ENCODE assay signal across 27 mouse cellular contexts in the genomic region with DNA sequence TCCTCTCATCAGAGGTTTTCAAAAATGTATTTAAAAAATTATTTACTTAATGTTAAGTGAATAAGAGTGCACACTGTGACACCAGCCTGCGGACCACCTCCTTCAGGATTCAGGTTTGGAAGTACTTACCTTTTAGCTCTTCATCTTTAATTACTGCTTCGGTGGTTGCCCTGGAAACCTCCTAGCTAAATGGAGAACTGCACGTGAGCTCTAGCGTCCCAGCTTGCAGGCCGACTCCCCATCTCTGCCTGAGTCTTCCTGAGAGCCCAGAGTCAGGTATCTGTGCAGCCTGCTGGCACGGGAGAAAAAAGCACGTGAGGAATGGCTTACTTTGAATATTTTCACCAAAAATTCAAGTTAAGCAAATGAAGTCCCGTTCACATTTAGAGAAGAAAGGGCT.
DNase-seq lines count a peak whose midpoint lies in the region; ATAC-seq lines count a peak whose summit lies in the region.
"Had no signal": no experiment of that assay in that cellular context is flagged by ENCODE, and none has a peak within 500 bp of the region (broad histone marks: within the 10 kb centered on the region; RNA-seq: fewer than 3 reads in every experiment).

No protein-coding gene starts in this region.

- peak; percentile 49 for DNase-seq in forebrain, embryonic 14.5 days (ENCODE audit: low spot score)
- no peak for DNase-seq in forebrain, embryonic 11.5 days (ENCODE audit: low spot score)
- no peak for DNase-seq in midbrain, embryonic 14.5 days
- peak; percentile 50 to 74 for DNase-seq in right cerebral cortex, postnatal 10 days (ENCODE audit: low spot score in 2 of 2)
- no peak for DNase-seq in right cerebral cortex, postnatal 4 days
- DNase-seq in ovary, postnatal 36 days (ENCODE audit: low spot score): no peak
- DNase-seq: adrenal gland, postnatal 10 days; adrenal gland, postnatal 36 days; cerebellum, adult 11-12 months; cerebellum, adult 8-10 months; cerebellum, postnatal 36 days; embryo, embryonic 11 days; gastrocnemius, postnatal 25 days; heart, adult 18-20 months; heart, postnatal 10 days; heart, postnatal 4 days had no signal

- no peak overlapping the region for H3K9ac ChIP-seq in forebrain, embryonic 14.5 days (ENCODE audit: low read length)
- H3K9ac ChIP-seq in forebrain, embryonic 11.5 days (ENCODE audit: low read length): no peak overlapping the region
- H3K9ac ChIP-seq in midbrain, embryonic 15.5 days: no peak overlapping the region
- no peak overlapping the region for H3K9ac ChIP-seq in midbrain, embryonic 14.5 days (replicated peaks; ENCODE audit: low read length)
- H3K9ac ChIP-seq: embryonic facial prominence, embryonic 13.5 days; heart, embryonic 12.5 days; heart, embryonic 15.5 days; hindbrain, embryonic 14.5 days had no signal

- H3K9me3 ChIP-seq in forebrain, embryonic 14.5 days (replicated peaks; ENCODE audit: control insufficient read depth, low read length): no peaks in the 10 kb centered on the region
- no peaks in the 10 kb centered on the region for H3K9me3 ChIP-seq in forebrain, embryonic 11.5 days (ENCODE audit: control insufficient read depth, low read length)
- H3K9me3 ChIP-seq in midbrain, embryonic 15.5 days: no peaks in the 10 kb centered on the region
- no peaks in the 10 kb centered on the region for H3K9me3 ChIP-seq in midbrain, embryonic 14.5 days (ENCODE audit: control insufficient read depth, low read length)
- H3K9me3 ChIP-seq: embryonic facial prominence, embryonic 10.5 days; embryonic facial prominence, embryonic 13.5 days; G1E; heart, embryonic 12.5 days; heart, embryonic 15.5 days had no signal

- WGBS in forebrain, embryonic 14.5 days: 40% methylated on average over 8 of the region's 8 CpGs
- WGBS in forebrain, embryonic 11.5 days: 69% methylated on average over 8 of the region's 8 CpGs
- 47% methylated on average over 8 of the region's 8 CpGs for WGBS in midbrain, embryonic 15.5 days
- WGBS in midbrain, embryonic 14.5 days: 60% methylated on average over 8 of the region's 8 CpGs

- no peak overlapping the region for H3K4me3 ChIP-seq in forebrain, embryonic 14.5 days (ENCODE audit: low read depth, low read length)
- H3K4me3 ChIP-seq in forebrain, embryonic 11.5 days (ENCODE audit: low read depth, low read length): no peak overlapping the region
- no peak overlapping the region for H3K4me3 ChIP-seq in midbrain, embryonic 15.5 days
- no peak overlapping the region for H3K4me3 ChIP-seq in midbrain, embryonic 14.5 days (replicated peaks; ENCODE audit: low read depth, low read length)
- H3K4me3 ChIP-seq: embryonic facial prominence, embryonic 10.5 days; embryonic facial prominence, embryonic 13.5 days; erythroblast, embryonic 14.5 days; heart, embryonic 12.5 days; heart, embryonic 15.5 days had no signal

- H3K27ac ChIP-seq in forebrain, embryonic 14.5 days (ENCODE audit: low read depth, low read length): no peak overlapping the region
- H3K27ac ChIP-seq in forebrain, embryonic 11.5 days (ENCODE audit: low read depth, low read length): no peak overlapping the region
- no peak overlapping the region for H3K27ac ChIP-seq in midbrain, embryonic 15.5 days
- H3K27ac ChIP-seq in midbrain, embryonic 14.5 days (replicated peaks; ENCODE audit: low read depth, low read length): no peak overlapping the region
- H3K27ac ChIP-seq: embryonic facial prominence, embryonic 10.5 days; embryonic facial prominence, embryonic 13.5 days; heart, embryonic 15.5 days; hindbrain, embryonic 14.5 days; hindbrain, postnatal 0 days had no signal

- H3K4me1 ChIP-seq in forebrain, embryonic 14.5 days (ENCODE audit: control insufficient read depth, insufficient read depth, low read length): 0 out of 2 replicates have a peak, but pooled peaks cover 4% of the 10 kb centered on the region
- H3K4me1 ChIP-seq in forebrain, embryonic 11.5 days (replicated peaks; ENCODE audit: control insufficient read depth, insufficient read depth, low read length): no peaks in the 10 kb centered on the region
- H3K4me1 ChIP-seq in midbrain, embryonic 15.5 days: peaks cover 3% of the 10 kb centered on the region; the same call in 1 of the 2 replicates
- H3K4me1 ChIP-seq in midbrain, embryonic 14.5 days (ENCODE audit: control insufficient read depth, insufficient read depth, low read length): no peaks in the 10 kb centered on the region
- H3K4me1 ChIP-seq: embryonic facial prominence, embryonic 10.5 days; embryonic facial prominence, embryonic 13.5 days; heart, embryonic 15.5 days had no signal

- no peaks in the 10 kb centered on the region for H3K36me3 ChIP-seq in forebrain, embryonic 14.5 days (ENCODE audit: control insufficient read depth, insufficient read depth, low read length)
- no peaks in the 10 kb centered on the region for H3K36me3 ChIP-seq in forebrain, embryonic 11.5 days (ENCODE audit: control insufficient read depth, insufficient read depth, low read length)
- no peaks in the 10 kb centered on the region for H3K36me3 ChIP-seq in midbrain, embryonic 15.5 days (replicated peaks)
- H3K36me3 ChIP-seq in midbrain, embryonic 14.5 days (ENCODE audit: control insufficient read depth, insufficient read depth, low read length): no peaks in the 10 kb centered on the region
- H3K36me3 ChIP-seq: embryonic facial prominence, embryonic 10.5 days; embryonic facial prominence, embryonic 13.5 days; G1E; heart, embryonic 12.5 days; heart, embryonic 15.5 days had no signal

- no peak overlapping the region for H3K4me2 ChIP-seq in forebrain, embryonic 14.5 days (ENCODE audit: low read length)
- H3K4me2 ChIP-seq in forebrain, embryonic 11.5 days (ENCODE audit: low read depth, low read length, severe bottlenecking): no peak overlapping the region
- no peak overlapping the region for H3K4me2 ChIP-seq in midbrain, embryonic 15.5 days
- no peak overlapping the region for H3K4me2 ChIP-seq in midbrain, embryonic 14.5 days (ENCODE audit: low read length)
- H3K4me2 ChIP-seq: embryonic facial prominence, embryonic 13.5 days; heart, embryonic 12.5 days; heart, embryonic 15.5 days; hindbrain, embryonic 14.5 days had no signal

- ATAC-seq in forebrain, embryonic 14.5 days: no peak; the same call in 1 of the 2 replicates
- ATAC-seq in forebrain, embryonic 11.5 days (replicated peaks; ENCODE audit: low FRiP score): no peak
- 0 out of 2 replicates have a peak, but pooled peaks have one; percentile 52 for ATAC-seq in midbrain, embryonic 15.5 days (replicated peaks)
- no peak for ATAC-seq in midbrain, embryonic 14.5 days (ENCODE audit: low FRiP score, low TSS enrichment)
- ATAC-seq: hindbrain, postnatal 0 days; inflammation-experienced regulatory T-cells, adult 6 months; Patski had no signal

- H3K27me3 ChIP-seq in forebrain, embryonic 14.5 days (replicated peaks; ENCODE audit: control insufficient read depth, insufficient read depth, low read length): no peaks in the 10 kb centered on the region
- H3K27me3 ChIP-seq in forebrain, embryonic 11.5 days (ENCODE audit: control insufficient read depth, insufficient read depth, low read length): no peaks in the 10 kb centered on the region
- no peaks in the 10 kb centered on the region for H3K27me3 ChIP-seq in midbrain, embryonic 15.5 days (replicated peaks)
- no peaks in the 10 kb centered on the region for H3K27me3 ChIP-seq in midbrain, embryonic 14.5 days (ENCODE audit: control insufficient read depth, insufficient read depth, low read length)
- H3K27me3 ChIP-seq: embryonic facial prominence, embryonic 13.5 days; heart, embryonic 12.5 days; heart, embryonic 15.5 days; Patski had no signal

Comparison
In these comparisons a context has a peak if more than half of its experiments do, and no peak if none do; other contexts are left out.
1. DNase-seq: peak in forebrain, embryonic 14.5 days (single experiment) and right cerebral cortex, postnatal 10 days (2 of 2); none in forebrain, embryonic 11.5 days (single experiment), midbrain, embryonic 14.5 days (single experiment), right cerebral cortex, postnatal 4 days (single experiment) and ovary, postnatal 36 days (single experiment).